Mouse (Mus musculus): ENCODE results near the gene Gm12169. TPM values are rescaled to one million over a fixed set of nuclear protein-coding genes. Genes with fewer than 3 reads are reported as not detected.

Gene Gm12169
- total RNA-seq (2023) = not detected

GRCm38 (mm10) chr11:46523912-46524311 is at the start of gene Gm12169:
Gene Gm12169 (plus strand): TSS chr11:46524212.

GRCm38 (mm10) chr11:46571327-46571726 is 47.3 kb downstream of the Gm12169 start, which contains the start of gene BC053393:
Gene BC053393 (plus strand): TSS chr11:46571536.

Other genes starting within 250 kb of the Gm12169 start
- 173 TPM for gene Cyfip2, start 211.4 kb upstream of the Gm12169 start, total RNA-seq (2023)
- 707 TPM for gene Itk, start 134.7 kb upstream of the Gm12169 start, total RNA-seq (2023)
- not detected for gene Fam71b, start 127.7 kb upstream of the Gm12169 start, total RNA-seq (2023)
- 42.3 TPM for gene Med7, start 87.3 kb upstream of the Gm12169 start, total RNA-seq (2023)
- 2.0 TPM for gene Havcr2, start 69.3 kb upstream of the Gm12169 start, total RNA-seq (2023)
- not detected for gene BC053393, start 47.3 kb downstream of the Gm12169 start, total RNA-seq (2023)
- gene Dppa1, start 105.0 kb downstream of the Gm12169 start, total RNA-seq (2023) = not detected
- not detected for gene Timd2, start 182.8 kb downstream of the Gm12169 start, total RNA-seq (2023)
- 0.47 TPM for gene Havcr1, start 210.9 kb downstream of the Gm12169 start, total RNA-seq (2023)